Mouse (Mus musculus) midbrain, embryonic 13.5 days (tissue): ENCODE data around the gene Epha4. TPM values are rescaled to one million over a fixed set of nuclear protein-coding genes. Genes with fewer than 3 reads are reported as not detected.

ENCODE experiments used
- microRNA-seq: library from miRNA; unstranded; fragments of <30 nt; microRNA quantifications from one replicate; pipeline ENCODE4, GENCODE M21; 2016
- polyA plus RNA-seq: library from polyadenylated mRNA; unstranded; fragments of >200 nt; fragmentation: Nextera tagmentation; extraction: Ambion mirVana; gene quantifications from 2 replicates; pipeline ENCODE4 v1.2.1, GENCODE M21; 2015

The Epha4 gene
- polyA plus RNA-seq, 1 experiment from 2014 or later, result 37.5 TPM

Small RNA genes within 50 kb of the gene (microRNA-seq; reads per million reads assigned to microRNA genes)
- gene Mir6352, result not detected
